Mouse (Mus musculus): Measurements from ENCODE around the gene Mdga1. TPM values are rescaled to one million over a fixed set of nuclear protein-coding genes. Genes with fewer than 3 reads are reported as not detected.
"Not testable (repeated sequence)": the region's sequence is repeated elsewhere in the genome, so short reads cannot be mapped to it uniquely, and the experiment has no call there.

The Mdga1 gene
- polyA plus RNA-seq, 1 experiment from 2014 or later: 1.7 TPM

DNA sequence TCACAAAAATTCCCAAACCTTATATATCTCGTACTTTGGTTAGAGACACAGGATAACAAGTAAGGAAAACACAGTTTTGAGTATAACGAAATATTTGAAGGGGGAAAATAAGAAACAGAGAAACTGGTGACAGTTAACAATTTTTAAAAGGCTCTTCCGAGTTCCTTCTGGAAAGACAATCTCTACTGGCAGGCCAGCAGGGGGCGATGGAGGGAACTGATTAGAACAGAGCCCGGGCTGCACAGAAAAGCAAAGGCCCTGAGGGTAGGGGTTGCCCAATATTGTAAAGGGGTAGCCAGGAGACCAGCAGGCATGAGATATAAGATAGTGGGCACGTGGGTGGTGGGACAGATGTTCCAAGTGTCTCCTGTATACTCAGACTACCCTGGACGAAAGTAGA is 173.8 kb downstream of the Mdga1 start:
- Histone ChIP-seq H3K27me3 (replicated peaks; ENCODE audit: control insufficient read depth, insufficient read depth, low read length) (peaks cover 10% of the 10 kb centered on the region), H3K27ac (ENCODE audit: low read depth) (no peak overlapping the region), H3K4me3 (ENCODE audit: low read depth, low read length) (no peak overlapping the region), H3K4me1 (replicated peaks; ENCODE audit: control insufficient read depth, insufficient read depth, low read length) (peaks cover 10% of the 10 kb centered on the region), H3K36me3 (ENCODE audit: control insufficient read depth, insufficient read depth, low read length) (no peaks in the 10 kb centered on the region), H3K4me2 (ENCODE audit: low read length) (no peak overlapping the region), H3K9me3 (ENCODE audit: control insufficient read depth, low read length) (no peaks in the 10 kb centered on the region), H3K9ac (ENCODE audit: low read length) (no peak overlapping the region)
- 11% methylated on average over 7 of the region's 7 CpGs for WGBS
- ATAC-seq (replicated peaks; ENCODE audit: low FRiP score, low TSS enrichment, low read depth) (no peak; the same call in 1 of the 2 replicates), DNase-seq (ENCODE audit: low spot score) (peak; percentile 90)

DNA sequence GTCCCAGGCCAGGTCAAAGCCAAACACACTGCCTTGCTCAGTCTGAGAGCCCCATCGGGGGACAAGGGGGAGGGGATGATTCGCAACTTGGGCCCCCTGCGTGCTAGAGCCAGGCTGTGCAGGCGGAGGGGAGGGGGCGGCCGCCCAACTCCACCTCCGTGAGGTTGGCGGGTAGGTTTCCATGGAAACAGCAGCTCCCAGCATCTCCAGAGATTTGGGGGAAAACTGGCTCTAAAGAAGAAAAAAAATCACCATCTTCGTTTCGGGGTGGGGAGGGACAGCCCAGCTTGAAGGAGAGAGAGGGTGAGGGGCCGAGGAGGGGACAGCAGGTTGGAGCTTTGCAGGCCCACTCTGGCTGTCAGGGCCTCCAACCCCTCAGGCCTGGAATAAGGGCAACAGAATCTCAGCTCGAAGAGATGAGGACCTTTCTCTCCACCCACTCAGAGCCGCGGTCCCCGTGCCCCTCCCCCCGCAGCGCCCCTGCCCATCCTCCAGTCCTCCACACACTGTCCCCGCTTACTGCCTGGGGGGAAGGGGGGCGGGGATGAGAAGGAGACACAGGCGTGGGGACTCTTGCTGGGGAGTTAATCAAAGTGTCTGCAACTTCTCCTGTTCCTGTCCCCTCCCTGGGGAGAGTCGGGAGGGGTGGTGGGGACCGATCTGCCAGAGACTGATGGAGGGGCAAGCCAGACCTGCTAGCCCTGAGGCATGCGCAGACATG is 174.7 kb downstream of the Mdga1 start:
- H3K4me2 ChIP-seq (ENCODE audit: low read length): peak overlapping the region; percentile 45
- H3K36me3 ChIP-seq (ENCODE audit: control insufficient read depth, insufficient read depth, low read length): no peaks in the 10 kb centered on the region
- H3K27ac ChIP-seq (ENCODE audit: low read depth): no peak overlapping the region
- WGBS: 4% methylated on average over 23 of the region's 23 CpGs
- H3K4me3 ChIP-seq (ENCODE audit: low read depth, low read length): peak overlapping the region; percentile 12; the same call in 1 of the 2 replicates
- H3K27me3 ChIP-seq (replicated peaks; ENCODE audit: control insufficient read depth, insufficient read depth, low read length): peaks cover 10% of the 10 kb centered on the region
- peaks cover 10% of the 10 kb centered on the region for H3K4me1 ChIP-seq (replicated peaks; ENCODE audit: control insufficient read depth, insufficient read depth, low read length)
- no peak for ATAC-seq (replicated peaks; ENCODE audit: low FRiP score, low TSS enrichment, low read depth)
- no peaks in the 10 kb centered on the region for H3K9me3 ChIP-seq (ENCODE audit: control insufficient read depth, low read length)
- DNase-seq (ENCODE audit: low spot score): peak; percentile 63
- H3K9ac ChIP-seq (ENCODE audit: low read length): no peak overlapping the region

DNA sequence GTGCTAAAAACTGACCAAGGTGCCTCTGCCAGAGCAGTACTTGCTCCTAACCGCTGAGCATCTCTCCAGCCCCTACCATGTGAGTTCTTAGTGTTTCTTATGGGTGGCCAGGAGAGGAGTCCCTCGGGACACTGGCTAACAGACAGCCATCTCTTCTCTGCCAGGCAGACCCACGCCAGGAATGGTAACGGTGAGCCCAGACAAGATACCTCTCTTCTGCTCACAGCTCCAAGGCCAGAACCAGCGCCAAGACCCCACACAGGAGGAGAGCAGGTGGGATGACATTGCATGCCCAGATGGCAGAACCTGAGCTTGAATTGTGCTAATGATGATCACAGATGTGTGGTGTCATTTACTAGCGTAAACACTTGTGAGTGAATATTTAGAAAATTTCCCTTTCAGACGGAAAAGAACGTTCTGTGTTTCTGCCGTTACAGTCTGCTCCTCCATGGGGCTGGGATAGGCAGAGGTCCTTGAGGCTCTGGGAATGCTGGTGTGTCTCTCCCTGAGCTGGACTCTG is 178.3 kb downstream of the Mdga1 start:
- Histone ChIP-seq H3K4me1 (replicated peaks; ENCODE audit: control insufficient read depth, insufficient read depth, low read length) (peaks cover 10% of the 10 kb centered on the region), H3K9me3 (ENCODE audit: control insufficient read depth, low read length) (no peaks in the 10 kb centered on the region), H3K27me3 (replicated peaks; ENCODE audit: control insufficient read depth, insufficient read depth, low read length) (peaks cover 10% of the 10 kb centered on the region), H3K4me3 (ENCODE audit: low read depth, low read length) (no peak overlapping the region), H3K27ac (ENCODE audit: low read depth) (no peak overlapping the region), H3K9ac (ENCODE audit: low read length) (no peak overlapping the region), H3K4me2 (ENCODE audit: low read length) (no peak overlapping the region), H3K36me3 (ENCODE audit: control insufficient read depth, insufficient read depth, low read length) (no peaks in the 10 kb centered on the region)
- ATAC-seq (replicated peaks; ENCODE audit: low FRiP score, low TSS enrichment, low read depth) (no peak), DNase-seq (ENCODE audit: low spot score) (no peak)
- WGBS: 69% methylated on average over 9 of the region's 9 CpGs

DNA sequence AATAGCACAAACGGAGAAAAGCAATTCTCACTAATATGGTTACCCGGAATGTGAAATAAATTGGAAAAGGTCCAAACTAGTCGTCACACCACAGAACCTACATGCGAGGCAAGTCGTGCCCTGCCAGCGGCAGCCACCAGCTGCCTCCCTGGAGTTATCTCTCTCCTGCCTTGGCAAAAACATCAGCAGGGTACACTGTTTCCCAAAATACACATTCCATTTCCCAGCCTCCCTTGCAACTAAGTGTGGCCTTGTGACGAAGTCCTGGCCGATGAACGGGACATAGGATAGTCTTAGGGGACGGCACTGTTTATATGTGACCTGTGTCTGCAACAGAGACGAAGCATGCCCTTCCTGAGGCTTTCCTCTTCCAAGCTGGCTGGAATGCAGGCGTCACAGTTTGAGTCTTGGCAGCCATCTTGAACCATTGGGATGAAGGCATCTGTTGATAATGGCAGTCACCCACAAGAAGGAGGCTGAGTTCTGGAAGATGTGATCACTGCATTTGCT is 179.6 kb downstream of the Mdga1 start:
- DNase-seq (ENCODE audit: low spot score): no peak
- peaks cover 5% of the 10 kb centered on the region for H3K4me1 ChIP-seq (replicated peaks; ENCODE audit: control insufficient read depth, insufficient read depth, low read length)
- no peaks in the 10 kb centered on the region for H3K9me3 ChIP-seq (ENCODE audit: control insufficient read depth, low read length)
- H3K36me3 ChIP-seq (ENCODE audit: control insufficient read depth, insufficient read depth, low read length): no peaks in the 10 kb centered on the region
- peaks cover 10% of the 10 kb centered on the region for H3K27me3 ChIP-seq (replicated peaks; ENCODE audit: control insufficient read depth, insufficient read depth, low read length)
- ATAC-seq (replicated peaks; ENCODE audit: low FRiP score, low TSS enrichment, low read depth): no peak
- WGBS: 80% methylated on average over 12 of the region's 12 CpGs
- H3K9ac ChIP-seq (ENCODE audit: low read length): no peak overlapping the region
- no peak overlapping the region for H3K4me3 ChIP-seq (ENCODE audit: low read depth, low read length)
- no peak overlapping the region for H3K27ac ChIP-seq (ENCODE audit: low read depth)
- H3K4me2 ChIP-seq (ENCODE audit: low read length): no peak overlapping the region

DNA sequence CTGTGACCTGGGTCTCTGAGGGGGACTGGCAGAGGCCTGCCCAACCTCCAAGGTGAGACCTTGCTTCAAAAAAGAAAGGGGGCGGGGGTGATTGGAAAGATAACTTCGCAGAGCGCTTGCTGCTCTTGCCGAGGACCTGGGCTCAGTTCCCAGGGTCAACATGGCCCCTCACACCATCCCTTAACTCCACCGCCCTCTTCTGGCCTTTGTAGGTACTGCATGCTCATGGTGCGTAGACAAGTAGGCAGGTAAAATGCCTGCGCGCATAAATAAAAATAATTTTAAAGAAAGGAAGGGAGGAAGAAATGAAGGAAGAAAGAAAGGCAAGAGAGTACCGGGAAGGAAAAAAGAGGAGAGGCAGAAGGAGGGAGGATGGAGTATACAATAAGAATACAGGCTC is 180.2 kb downstream of the Mdga1 start:
- no peak overlapping the region for H3K9ac ChIP-seq (ENCODE audit: low read length)
- no peak overlapping the region for H3K27ac ChIP-seq (ENCODE audit: low read depth)
- H3K27me3 ChIP-seq (replicated peaks; ENCODE audit: control insufficient read depth, insufficient read depth, low read length): peaks cover 5% of the 10 kb centered on the region; the same call in 1 of the 2 replicates
- no peaks in the 10 kb centered on the region for H3K9me3 ChIP-seq (ENCODE audit: control insufficient read depth, low read length)
- DNase-seq (ENCODE audit: low spot score): no peak
- H3K4me3 ChIP-seq (ENCODE audit: low read depth, low read length): no peak overlapping the region
- H3K4me2 ChIP-seq (ENCODE audit: low read length): no peak overlapping the region
- H3K36me3 ChIP-seq (ENCODE audit: control insufficient read depth, insufficient read depth, low read length): no peaks in the 10 kb centered on the region
- no peak for ATAC-seq (replicated peaks; ENCODE audit: low FRiP score, low TSS enrichment, low read depth)
- whole genome bisulfite sequencing: 63% methylated on average over 9 of the region's 9 CpGs
- H3K4me1 ChIP-seq (replicated peaks; ENCODE audit: control insufficient read depth, insufficient read depth, low read length): no peaks in the 10 kb centered on the region

DNA sequence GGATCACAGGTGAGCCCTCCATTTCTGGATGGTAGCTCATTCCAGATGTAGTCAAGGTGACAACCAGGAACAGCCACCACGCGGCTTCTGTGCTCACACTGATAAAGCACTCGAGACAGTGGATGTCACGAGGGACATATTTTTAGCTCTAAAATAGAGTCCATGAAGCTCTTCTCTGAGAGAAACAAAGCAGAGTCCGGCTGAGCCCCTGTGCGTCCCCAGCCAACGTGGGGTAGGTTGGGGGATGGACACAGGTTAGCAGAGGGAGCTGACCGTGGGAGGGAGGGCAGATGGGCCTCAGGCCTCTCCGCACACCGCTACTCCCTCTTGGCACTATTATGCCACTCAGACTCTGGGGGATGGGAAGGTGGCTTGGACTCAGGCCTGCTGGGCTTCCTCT is 181.3 kb downstream of the Mdga1 start:
- Histone ChIP-seq H3K4me2 (ENCODE audit: low read length) (no peak overlapping the region), H3K9ac (ENCODE audit: low read length) (no peak overlapping the region), H3K4me3 (ENCODE audit: low read depth, low read length) (no peak overlapping the region), H3K9me3 (ENCODE audit: control insufficient read depth, low read length) (no peaks in the 10 kb centered on the region), H3K27ac (ENCODE audit: low read depth) (no peak overlapping the region), H3K27me3 (replicated peaks; ENCODE audit: control insufficient read depth, insufficient read depth, low read length) (no peaks in the 10 kb centered on the region), H3K36me3 (ENCODE audit: control insufficient read depth, insufficient read depth, low read length) (no peaks in the 10 kb centered on the region), H3K4me1 (replicated peaks; ENCODE audit: control insufficient read depth, insufficient read depth, low read length) (no peaks in the 10 kb centered on the region)
- ATAC-seq (replicated peaks; ENCODE audit: low FRiP score, low TSS enrichment, low read depth) (no peak), DNase-seq (ENCODE audit: low spot score) (no peak)
- WGBS: 84% methylated on average over 10 of the region's 10 CpGs

DNA sequence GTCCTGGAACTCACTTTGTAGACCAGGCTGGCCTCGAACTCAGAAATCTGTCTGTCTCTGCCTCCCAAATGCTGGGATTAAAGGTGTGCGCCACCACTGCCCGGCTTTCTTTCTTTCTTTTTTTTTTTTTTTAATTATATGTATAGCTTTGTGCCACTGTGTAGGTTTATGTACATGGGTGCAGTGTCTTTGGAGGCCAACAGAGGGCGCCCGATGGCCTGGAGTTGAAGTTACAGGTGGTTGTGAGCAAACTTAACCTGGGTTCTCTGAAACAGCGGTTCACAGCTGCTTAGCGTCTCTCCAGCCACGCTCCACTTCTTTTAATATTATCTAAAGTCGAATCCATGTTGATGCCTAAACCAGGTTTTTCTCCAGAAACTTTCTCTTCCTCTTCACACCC is 185.1 kb downstream of the Mdga1 start:
- Histone ChIP-seq H3K4me3 (ENCODE audit: low read depth, low read length) (no peak overlapping the region), H3K36me3 (ENCODE audit: control insufficient read depth, insufficient read depth, low read length) (no peaks in the 10 kb centered on the region), H3K27ac (ENCODE audit: low read depth) (no peak overlapping the region), H3K27me3 (replicated peaks; ENCODE audit: control insufficient read depth, insufficient read depth, low read length) (no peaks in the 10 kb centered on the region), H3K4me2 (ENCODE audit: low read length) (no peak overlapping the region), H3K9me3 (ENCODE audit: control insufficient read depth, low read length) (no peaks in the 10 kb centered on the region), H3K4me1 (replicated peaks; ENCODE audit: control insufficient read depth, insufficient read depth, low read length) (no peaks in the 10 kb centered on the region), H3K9ac (ENCODE audit: low read length) (no peak overlapping the region)
- ATAC-seq (replicated peaks; ENCODE audit: low FRiP score, low TSS enrichment, low read depth) (no peak), DNase-seq (ENCODE audit: low spot score) (no peak)
- 81% methylated on average over 9 of the region's 9 CpGs for WGBS

DNA sequence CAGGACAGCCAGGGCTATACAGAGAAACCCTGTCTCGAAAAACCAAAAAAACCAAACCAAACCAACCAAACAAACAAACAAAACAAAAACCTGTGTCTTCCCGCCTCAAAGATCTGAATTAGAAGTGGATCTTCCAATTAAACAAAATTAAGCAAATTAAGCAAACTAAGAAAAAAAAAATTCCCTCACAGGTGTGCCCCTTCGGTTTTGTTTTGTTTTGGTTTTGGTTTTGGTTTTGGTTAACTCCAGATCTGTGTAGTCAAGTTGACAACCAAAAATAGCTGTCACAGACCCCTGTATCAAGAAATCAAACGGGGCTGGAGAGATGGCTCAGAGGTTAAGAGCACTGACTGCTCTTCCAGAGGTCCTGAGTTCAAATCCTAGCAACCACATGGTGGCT is 188.4 kb downstream of the Mdga1 start:
- not testable (repeated sequence) for H3K4me2 ChIP-seq (ENCODE audit: low read length); DNase-seq (ENCODE audit: low spot score); H3K9ac ChIP-seq (ENCODE audit: low read length); ATAC-seq (replicated peaks; ENCODE audit: low FRiP score, low TSS enrichment, low read depth); H3K27me3 ChIP-seq (replicated peaks; ENCODE audit: control insufficient read depth, insufficient read depth, low read length); H3K9me3 ChIP-seq (ENCODE audit: control insufficient read depth, low read length); H3K4me1 ChIP-seq (replicated peaks; ENCODE audit: control insufficient read depth, insufficient read depth, low read length); H3K36me3 ChIP-seq (ENCODE audit: control insufficient read depth, insufficient read depth, low read length); H3K4me3 ChIP-seq (ENCODE audit: low read depth, low read length); H3K27ac ChIP-seq (ENCODE audit: low read depth)
- WGBS: 82% methylated on average over 4 of the region's 4 CpGs

DNA sequence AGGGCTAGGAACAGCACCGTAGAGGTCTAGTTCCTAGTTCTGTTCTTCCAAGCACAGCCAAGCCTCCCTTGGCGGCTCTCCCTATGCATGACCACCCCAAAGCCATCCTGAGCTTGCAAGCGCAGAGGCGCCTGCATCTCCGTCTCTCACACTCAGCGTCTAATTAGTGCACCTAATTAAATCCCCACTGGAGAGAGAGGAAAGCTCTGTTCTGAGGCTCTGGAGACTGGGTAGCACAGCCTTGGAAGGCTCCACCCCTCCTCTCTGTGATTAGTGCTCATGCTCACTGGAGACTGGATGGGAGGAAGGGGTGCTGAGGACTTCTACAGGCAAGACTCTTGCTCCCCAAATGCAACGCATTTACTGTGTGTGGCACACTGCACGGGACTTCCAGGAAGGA is 191.9 kb downstream of the Mdga1 start:
- no peaks in the 10 kb centered on the region for H3K27me3 ChIP-seq (replicated peaks; ENCODE audit: control insufficient read depth, insufficient read depth, low read length)
- no peaks in the 10 kb centered on the region for H3K36me3 ChIP-seq (ENCODE audit: control insufficient read depth, insufficient read depth, low read length)
- H3K9me3 ChIP-seq (ENCODE audit: control insufficient read depth, low read length): no peaks in the 10 kb centered on the region
- no peak overlapping the region for H3K4me2 ChIP-seq (ENCODE audit: low read length)
- H3K9ac ChIP-seq (ENCODE audit: low read length): no peak overlapping the region
- no peak for DNase-seq (ENCODE audit: low spot score)
- no peak overlapping the region for H3K27ac ChIP-seq (ENCODE audit: low read depth)
- H3K4me1 ChIP-seq (replicated peaks; ENCODE audit: control insufficient read depth, insufficient read depth, low read length): no peaks in the 10 kb centered on the region
- WGBS: 61% methylated on average over 8 of the region's 8 CpGs
- ATAC-seq (replicated peaks; ENCODE audit: low FRiP score, low TSS enrichment, low read depth): no peak
- H3K4me3 ChIP-seq (ENCODE audit: low read depth, low read length): no peak overlapping the region

Measured in intestine, embryonic 14.5 days (tissue).